Mouse (Mus musculus) ovary, postnatal 14 days (tissue): ENCODE results near the gene Krtap29-1.
A peak's percentile ranks its signal among the peaks of the same experiment; 100 is the strongest.

Experiments
- DNase-seq: peaks from one replicate; pipeline ENCODE4 v3.0.0; 2022; ENCODE audit warnings: low spot score

The Krtap29-1 gene

DNA sequence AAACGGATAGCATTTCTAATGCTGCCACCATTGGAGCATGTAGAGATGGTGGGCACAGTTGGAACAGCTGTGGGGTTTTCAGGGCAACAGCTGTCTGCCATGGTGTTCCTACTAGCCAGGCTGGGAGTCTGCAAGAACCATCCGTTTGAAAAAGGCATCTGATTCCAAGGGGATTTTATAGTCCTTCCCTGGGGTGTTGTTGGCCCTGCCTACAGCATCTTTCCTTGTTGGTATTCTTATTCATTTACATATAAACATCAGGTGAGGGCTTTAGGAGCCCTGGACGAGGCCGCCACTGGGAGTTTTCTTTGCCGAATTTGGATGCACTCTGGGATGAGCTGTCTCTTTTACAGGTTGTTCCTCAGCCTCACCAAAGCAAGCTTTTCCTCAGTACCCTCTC is at the start of gene Krtap29-1:
Krtap29-1 (minus strand) TSS at position 101 of the 400 bp plus-strand sequence.
- no peak for DNase-seq

DNA sequence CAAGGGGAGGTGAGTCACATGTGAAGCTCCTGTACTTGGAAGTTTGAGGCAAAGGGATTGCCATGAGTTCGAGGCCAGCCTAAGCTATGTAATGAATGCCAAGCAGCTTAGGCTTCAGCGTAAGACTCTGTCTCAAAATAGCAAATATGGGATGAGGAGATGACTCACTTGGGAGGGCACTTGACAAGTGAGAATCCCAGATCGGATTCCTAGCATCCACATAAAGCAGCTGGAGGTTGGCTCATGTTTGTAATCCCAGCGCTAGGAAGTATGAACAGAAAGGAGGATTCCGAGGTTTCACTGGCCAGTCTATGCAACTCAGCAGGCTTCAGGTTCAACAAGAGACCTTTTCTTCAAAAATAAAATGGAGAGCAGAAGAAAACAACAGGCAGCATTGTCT is 42.6 kb upstream of the Krtap29-1 start:
- no peak for DNase-seq

DNA sequence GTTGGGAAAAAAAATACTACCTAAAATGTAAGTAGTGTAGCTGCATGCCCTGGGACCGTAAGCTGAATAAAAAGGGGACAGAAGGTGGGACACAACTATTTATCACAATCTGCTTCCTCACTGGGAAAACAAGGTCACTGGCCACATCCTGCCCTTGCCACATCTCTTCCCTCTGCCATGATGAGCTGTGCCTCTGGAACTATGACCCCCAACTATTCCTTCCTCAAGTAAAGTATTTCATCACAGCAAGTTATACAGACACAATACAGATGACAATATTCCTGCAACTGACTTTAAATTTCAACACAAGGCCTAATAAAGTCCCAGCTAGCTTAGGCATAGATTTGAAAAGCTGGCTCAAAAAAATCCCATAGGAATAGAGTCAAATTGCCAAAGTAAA is 40.6 kb upstream of the Krtap29-1 start:
- no peak for DNase-seq

DNA sequence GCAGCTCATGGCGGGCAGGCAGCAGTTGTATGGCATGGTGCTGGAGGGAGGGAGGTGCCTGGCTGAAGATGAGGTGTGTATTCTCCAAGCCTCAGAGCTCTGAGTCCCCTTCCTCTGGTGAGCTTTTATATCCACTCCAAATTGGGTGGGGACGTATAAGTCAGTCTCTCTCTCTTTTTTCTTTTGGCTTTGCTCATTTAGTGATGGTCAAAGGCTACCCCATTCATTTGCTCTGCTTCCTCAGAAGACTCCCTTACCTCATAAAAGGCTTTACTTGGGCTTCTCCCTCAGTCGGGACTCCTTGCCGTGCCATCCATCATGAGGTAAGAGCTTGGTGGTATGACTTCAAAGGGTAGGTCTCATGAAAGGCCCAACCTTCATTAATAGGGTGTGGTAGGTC is 37.3 kb upstream of the Krtap29-1 start, which contains the start of gene Krt33a:
Krt33a (minus strand) TSS at position 101 of the 400 bp plus-strand sequence.
- no peak for DNase-seq

GRCm38 (mm10) chr11:100013691-100014171 is 34.9 kb upstream of the Krtap29-1 start:
- no peak for DNase-seq

DNA sequence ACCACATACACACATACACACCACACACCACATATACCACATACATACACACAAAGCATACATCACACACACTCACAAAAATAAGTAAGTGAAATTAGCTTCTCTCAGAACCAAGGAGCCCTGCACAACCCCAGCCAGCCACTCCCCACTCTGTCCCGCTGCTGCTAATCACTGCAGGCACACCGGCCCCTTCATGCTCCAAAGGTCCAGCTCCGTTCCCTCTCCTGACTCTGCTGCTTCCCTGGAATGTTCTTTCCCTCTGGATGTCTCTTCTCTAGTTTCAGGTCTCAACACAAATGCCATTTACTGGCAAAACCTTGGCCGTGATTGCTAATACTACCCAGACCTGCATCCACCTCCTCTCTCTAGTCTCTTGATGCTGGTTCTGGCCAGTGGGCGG is 31.8 kb upstream of the Krtap29-1 start:
- no peak for DNase-seq

GRCm38 (mm10) chr11:100008336-100008735 is 29.5 kb upstream of the Krtap29-1 start:
- no peak for DNase-seq

GRCm38 (mm10) chr11:100006624-100007023 is 27.8 kb upstream of the Krtap29-1 start:
- no peak for DNase-seq

GRCm38 (mm10) chr11:100005905-100006304 is 27.1 kb upstream of the Krtap29-1 start:
- no peak for DNase-seq

DNA sequence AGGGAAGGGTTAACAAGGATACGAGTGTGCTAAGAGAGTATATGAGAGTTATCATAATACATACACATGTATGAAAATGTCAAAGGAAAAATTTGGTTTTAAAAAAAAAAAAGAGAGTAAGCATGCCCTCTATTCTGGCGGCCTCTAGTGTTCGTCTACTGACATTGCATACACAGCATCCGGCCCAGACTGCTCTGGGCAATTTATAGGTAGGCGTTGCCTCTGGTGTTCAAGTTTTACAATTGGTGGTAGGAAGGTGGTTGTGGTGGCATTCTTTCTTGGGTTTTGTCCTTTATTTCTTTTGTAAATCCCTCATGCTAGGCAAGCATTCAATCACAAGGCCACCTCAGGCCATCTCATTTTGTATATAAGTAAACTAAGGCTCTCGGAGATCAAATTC is 26.0 kb upstream of the Krtap29-1 start:
- peak; percentile 33 for DNase-seq

DNA sequence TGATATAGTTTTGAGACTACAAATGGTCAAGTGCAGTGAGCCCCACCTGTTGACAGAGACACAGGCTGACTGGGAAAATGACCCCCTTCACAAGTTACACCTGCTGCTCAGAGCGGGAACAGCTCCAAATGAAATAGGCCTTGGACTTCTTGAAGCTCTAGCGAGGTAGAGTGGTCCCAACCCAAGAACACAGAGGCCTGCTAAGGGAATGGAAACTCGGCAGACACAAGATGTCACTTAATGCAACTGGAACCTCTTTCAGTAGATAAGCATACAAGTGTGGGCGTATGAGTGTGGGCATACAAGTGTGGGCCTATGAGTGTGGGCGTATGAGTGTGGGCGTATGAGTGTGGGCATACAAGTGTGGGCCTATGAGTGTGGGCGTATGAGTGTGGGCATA is 20.2 kb upstream of the Krtap29-1 start:
- DNase-seq: no peak

DNA sequence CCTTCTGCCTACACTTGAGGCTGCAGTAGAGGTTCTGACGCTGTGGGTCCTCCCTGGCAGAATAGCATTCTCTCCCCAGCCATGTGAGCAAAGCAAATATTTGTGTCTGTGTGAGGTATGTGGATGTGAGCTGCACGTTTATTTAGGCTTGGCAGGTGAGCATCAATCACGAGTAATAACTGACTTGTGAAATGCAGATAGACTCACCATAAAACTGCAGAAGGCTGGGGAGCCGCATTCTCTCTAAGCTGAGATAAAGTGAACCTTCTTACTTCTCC is 15.5 kb upstream of the Krtap29-1 start:
- no peak for DNase-seq

DNA sequence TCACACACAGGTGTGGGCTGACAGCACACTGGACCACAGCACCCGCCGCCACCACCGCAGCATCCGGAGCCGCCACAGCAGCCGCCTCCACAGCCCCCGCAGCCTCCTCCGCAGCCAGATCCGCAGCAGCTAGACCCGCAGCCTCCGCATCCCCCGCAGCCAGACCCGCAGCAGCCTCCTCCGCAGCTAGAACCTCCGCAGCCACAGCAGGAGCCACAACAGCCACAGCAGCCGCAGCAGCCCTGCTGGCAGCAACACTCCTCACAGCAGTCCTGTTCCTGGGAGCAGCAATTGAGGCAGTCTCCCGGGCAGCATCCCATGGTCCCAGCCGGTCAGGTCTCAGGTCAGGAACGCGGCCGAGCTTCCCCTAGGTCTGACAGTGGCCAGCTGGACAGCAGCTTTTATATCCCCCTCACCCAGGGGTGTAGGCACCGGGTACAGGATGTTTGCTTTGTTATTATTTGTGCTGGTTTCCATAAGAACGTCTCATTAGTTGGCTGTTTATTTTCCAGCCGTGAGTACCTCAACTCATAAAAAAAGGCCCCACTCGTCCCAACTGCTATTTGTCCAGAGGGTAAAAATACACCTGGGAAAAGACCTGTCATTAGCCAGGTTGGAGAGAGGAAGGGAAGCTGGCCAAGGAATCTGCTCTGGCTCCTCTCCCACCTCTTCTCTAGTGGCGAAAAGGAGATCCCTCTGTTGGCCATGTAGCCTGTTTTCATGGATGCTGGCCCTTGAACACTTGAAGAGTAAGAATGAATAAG is 14.9 kb upstream of the Krtap29-1 start, which contains the start of gene Krtap17-1:
Krtap17-1 (minus strand) TSS at position 375 of the 764 bp plus-strand sequence.
- no peak for DNase-seq

DNA sequence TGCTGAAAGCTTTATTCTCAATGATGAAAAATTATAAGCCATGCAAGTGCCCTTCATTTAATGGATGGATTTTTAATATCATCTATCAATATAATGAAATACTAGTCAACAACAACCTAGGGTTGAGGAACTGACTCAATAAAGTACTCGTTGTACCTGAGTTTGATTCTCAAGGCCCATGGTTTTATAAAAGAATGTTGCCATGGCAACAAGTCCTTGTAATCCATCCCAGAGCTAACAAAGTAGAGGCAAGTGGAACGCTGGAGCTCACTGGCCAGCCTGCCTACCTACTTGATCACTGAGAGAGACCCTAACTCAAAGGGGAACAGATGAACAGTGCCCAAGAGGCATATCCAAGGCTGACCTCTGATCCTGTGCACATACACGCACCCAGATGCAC is 11.7 kb upstream of the Krtap29-1 start:
- no peak for DNase-seq

DNA sequence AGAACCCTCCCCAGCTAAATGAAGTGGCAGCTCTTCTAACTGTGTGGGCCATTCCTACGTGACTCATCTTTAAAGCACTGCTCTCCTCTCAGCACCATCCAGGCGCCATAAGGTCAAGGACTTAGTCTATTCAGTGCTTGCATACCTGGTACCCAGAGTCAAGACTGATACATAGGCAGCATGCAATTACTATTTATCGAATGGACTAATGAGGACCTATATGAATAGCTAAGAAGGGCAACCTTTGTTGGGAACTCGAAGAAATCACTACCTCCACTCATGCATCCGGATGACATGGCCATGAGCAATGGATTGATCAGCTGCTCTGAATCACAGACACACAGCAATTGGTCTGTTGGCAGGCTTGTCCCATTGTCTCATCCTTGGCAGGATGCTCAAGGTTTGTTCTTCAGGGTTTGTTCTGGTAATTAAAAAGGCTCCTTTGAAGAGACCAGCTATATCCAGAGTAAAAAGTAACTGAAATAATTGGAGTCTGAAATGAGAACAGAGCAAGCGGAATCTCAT is 11.1 kb upstream of the Krtap29-1 start:
- no peak for DNase-seq

DNA sequence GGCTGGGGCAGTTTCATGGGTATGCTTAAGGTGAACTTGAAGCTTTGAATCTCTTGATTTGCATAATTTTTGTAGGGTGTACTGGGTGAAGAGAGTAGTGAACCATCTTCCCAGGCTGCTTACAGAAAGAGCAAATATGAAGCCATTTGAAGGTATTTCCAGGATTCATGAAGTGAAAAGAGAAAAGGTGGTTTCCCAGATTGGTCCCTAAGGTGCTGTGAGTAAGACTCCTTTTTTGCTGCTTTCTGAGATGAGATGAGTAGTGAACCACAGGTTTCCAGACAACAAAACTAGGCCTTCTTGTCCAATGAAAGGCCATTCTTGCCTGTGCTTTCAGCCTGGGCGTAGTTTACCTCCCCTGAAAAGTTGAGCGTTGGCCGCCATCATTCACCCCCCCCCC is 9.7 kb upstream of the Krtap29-1 start:
- no peak for DNase-seq

- DNase-seq: no peak
These were observed 7.4 kb upstream of the Krtap29-1 start, which contains the start of gene Krtap16-1 for GRCm38 (mm10) chr11:99986180-99986647. Krtap16-1 (minus strand) TSS chr11:99986597.

DNA sequence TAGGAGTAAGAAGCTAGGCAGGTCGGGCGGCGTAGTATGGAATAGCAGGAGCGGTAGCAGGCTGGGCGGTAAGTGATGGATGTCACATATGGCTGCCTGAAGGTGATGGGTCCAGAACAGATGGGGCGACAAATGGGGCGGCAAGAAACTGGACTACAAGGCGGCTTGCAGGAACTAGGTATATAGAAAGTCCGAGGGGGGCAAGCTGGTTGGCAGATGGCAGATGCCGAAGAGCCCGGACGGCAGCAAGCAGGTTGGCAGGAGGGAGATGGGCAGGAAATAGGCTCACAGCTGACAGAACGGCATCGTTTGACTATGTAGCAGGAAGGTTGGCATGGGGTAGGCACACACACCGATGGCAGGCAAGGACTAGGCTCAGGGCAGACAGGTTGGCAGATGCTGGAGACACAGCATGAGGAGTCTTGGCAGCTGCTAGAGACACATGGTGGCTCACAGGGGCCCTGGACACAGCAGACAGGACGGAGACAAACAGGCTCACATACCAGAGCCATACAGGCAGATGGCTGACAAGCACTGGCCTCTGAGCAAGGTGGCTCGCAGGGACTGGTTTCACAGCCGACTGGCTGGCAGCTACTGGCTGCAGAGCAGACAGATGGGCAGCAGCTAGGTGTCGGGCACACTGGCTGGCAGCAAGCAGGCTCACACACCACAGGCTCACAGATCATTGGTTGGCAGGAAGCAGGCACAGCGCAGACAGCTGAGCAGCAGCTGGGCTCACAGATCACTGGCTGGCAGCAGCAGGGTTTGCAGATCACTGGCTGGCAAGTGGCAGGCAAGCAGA is 6.6 kb upstream of the Krtap29-1 start:
- no peak for DNase-seq

GRCm38 (mm10) chr11:99983442-99983841 is 4.6 kb upstream of the Krtap29-1 start:
- DNase-seq: no peak

GRCm38 (mm10) chr11:99982731-99983130 is 3.9 kb upstream of the Krtap29-1 start:
- DNase-seq: no peak

DNA sequence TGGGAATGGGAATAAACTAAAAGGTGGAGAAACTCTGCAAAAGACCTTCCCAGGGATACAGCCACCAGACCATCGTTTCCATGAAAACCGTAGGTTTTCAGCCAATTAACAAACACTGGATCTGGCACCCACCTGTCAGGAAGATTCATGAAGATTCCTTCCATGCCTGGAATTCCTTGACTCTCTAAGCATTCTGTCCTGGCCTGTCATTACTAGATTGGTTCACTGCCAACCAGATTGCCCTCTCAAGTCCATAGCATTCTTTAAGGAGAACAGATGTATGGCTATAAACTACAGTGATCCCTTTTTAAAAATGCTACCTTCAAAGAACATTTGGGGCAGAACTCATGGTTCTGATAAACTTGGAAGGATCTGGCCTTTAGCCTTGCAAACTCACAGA is 12.9 kb downstream of the Krtap29-1 start:
- no peak for DNase-seq

GRCm38 (mm10) chr11:99964213-99964612 is 14.6 kb downstream of the Krtap29-1 start:
- no peak for DNase-seq

DNA sequence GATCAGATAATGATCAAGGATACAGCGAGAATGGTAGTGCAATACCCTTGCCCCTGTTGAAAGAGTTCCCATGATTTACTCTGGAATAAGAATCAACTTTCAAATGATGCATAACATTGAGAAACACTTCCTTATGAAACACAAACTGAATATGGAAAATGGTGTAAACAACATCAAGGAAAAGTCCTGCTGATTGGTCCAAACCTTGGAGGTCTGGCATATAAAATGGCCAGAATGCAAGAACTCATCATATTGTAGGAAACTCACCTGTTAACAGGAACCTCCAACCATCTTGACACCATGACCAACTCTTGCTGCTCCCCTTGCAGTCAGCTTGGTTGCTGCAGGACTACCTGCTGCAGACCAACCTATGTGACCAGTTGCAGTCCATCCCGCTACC is 30.7 kb downstream of the Krtap29-1 start, which contains the start of gene Krtap9-5:
Krtap9-5 (plus strand) TSS at position 301 of the 400 bp plus-strand sequence.
- DNase-seq: no peak
